Mouse (Mus musculus) embryonic fibroblast, embryonic 13.5 days (primary cell): ENCODE measurements around the gene Flt1. TPM values are rescaled to one million over a fixed set of nuclear protein-coding genes. Genes with fewer than 3 reads are reported as not detected.

Experiments used
- H3K27ac ChIP-seq: 2 replicates; pipeline ENCODE4 v1.5.1; 2012; ENCODE audit warnings: low read length, control low read depth, inconsistent platforms; ENCODE audit not compliant: insufficient read depth
- H3K4me1 ChIP-seq: 2 replicates; pipeline ENCODE4 v1.6.1; 2011; ENCODE audit warnings: low read length; ENCODE audit not compliant: control insufficient read depth, insufficient read depth
- H3K4me3 ChIP-seq: 2 replicates; pipeline ENCODE4 v1.5.1; 2011; ENCODE audit warnings: mild to moderate bottlenecking, control low read depth, low read length; ENCODE audit not compliant: insufficient read depth
- CTCF ChIP-seq: IDR thresholded peaks from 2 replicates; pipeline ENCODE4 v1.5.1; 2011; ENCODE audit warnings: mild to moderate bottlenecking, control low read depth, low read length, moderate library complexity, borderline replicate concordance; ENCODE audit not compliant: insufficient read depth
- POLR2A ChIP-seq: IDR thresholded peaks from 2 replicates; pipeline ENCODE4 v1.6.1; 2011; ENCODE audit warnings: low read depth, mild to moderate bottlenecking, control low read depth, low read length, moderate library complexity
- polyA plus RNA-seq: library from polyadenylated mRNA; stranded (reverse); fragments of >200 nt; gene quantifications from 2 replicates; pipeline ENCODE4 v1.2.4, GENCODE M21; 2011; ENCODE audit warnings: low read depth; ENCODE audit not compliant: missing spikeins, insufficient read length

The Flt1 gene
- polyA plus RNA-seq, 1 experiment: 38.2 TPM

DNA sequence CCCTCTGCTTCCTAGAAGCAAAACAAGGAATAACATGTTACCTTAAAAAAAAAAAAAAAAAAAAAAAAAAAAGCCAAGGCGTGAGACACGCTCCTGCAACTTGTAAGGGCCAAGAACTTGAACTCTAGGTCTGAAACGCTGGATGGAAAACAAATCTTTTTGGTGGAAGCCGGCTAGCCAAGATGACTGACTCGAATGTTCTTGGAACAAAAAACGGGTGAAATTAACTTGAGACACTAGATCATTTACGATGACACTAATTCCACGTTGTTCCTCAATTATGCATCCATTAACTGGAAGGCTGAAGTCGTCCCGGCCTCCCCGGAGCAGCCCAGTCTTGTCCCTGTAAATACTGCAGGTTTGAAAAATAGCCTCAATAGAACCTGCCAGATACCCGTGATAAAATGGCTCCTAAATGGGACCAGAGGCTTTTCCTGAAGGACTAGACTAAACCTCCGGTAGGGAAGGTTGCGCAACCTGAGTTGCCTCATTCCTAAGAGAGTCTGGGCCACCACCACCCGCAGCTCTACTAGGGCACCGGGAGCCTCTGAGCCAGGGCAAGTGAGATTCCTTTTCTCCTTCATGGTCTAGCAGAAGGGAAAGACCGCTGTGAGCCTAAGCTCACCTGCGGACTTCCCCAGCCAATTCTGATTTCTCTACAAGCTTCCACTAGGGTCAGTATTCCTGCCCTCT, 1.0 kb upstream of the Flt1 start:
- Histone ChIP-seq H3K4me1 (no peaks in the 10 kb centered on the region), H3K4me3 (peak overlapping the region; percentile 81), H3K27ac (no peak overlapping the region)
- no peak for TF ChIP-seq POLR2A
- TF ChIP-seq CTCF: no peak

- no peak for TF ChIP-seq CTCF
- TF ChIP-seq POLR2A: no peak
- Histone ChIP-seq H3K4me1 (no peaks in the 10 kb centered on the region), H3K27ac (no peak overlapping the region), H3K4me3 (peak overlapping the region; percentile 81)
Measured at GRCm38 (mm10) chr5:147724945-147725830, 623 bp downstream of the Flt1 start.

DNA sequence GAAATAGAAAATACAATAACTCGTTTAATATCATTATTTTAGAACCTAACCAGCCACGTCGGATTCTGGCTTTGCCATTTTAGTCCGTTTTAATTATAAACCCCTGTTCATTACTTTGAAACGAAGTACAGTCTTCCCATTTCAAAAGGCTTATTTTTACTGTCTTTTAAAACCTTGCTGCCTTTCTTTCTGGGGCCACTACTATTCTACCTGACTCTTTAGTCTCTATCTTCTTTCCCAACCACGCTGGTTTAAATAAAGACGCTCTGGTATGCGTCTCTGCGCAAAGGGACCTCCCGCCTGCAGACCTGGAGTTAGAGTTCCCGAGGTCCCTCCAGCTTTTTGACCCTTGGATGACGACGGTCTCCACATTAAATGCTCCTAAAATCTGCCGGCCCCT, 1.4 kb downstream of the Flt1 start:
- no peaks in the 10 kb centered on the region for H3K4me1 ChIP-seq
- TF ChIP-seq CTCF: no peak
- no peak for TF ChIP-seq POLR2A
- no peak overlapping the region for H3K27ac ChIP-seq
- H3K4me3 ChIP-seq: peak overlapping the region; percentile 81

GRCm38 (mm10) chr5:147723811-147724210, 2.0 kb downstream of the Flt1 start:
- Histone ChIP-seq H3K4me1 (no peaks in the 10 kb centered on the region), H3K4me3 (peak overlapping the region; percentile 61), H3K27ac (no peak overlapping the region)
- TF ChIP-seq CTCF (no peak), POLR2A (no peak)

GRCm38 (mm10) chr5:147721438-147721837, 4.4 kb downstream of the Flt1 start:
- no peak for TF ChIP-seq POLR2A
- no peak for TF ChIP-seq CTCF
- no peaks in the 10 kb centered on the region for H3K4me1 ChIP-seq

GRCm38 (mm10) chr5:147718335-147718734, 7.5 kb downstream of the Flt1 start:
- Histone ChIP-seq H3K4me3 (no peak overlapping the region), H3K27ac (no peak overlapping the region), H3K4me1 (no peaks in the 10 kb centered on the region)
- TF ChIP-seq POLR2A: no peak
- no peak for TF ChIP-seq CTCF

More at GRCm38 (mm10) chr5:147721438-147721837, 4.4 kb downstream of the Flt1 start:
- Histone ChIP-seq H3K4me3 (no peak overlapping the region; the same call in 1 of the 2 replicates), H3K27ac (no peak overlapping the region)

GRCm38 (mm10) chr5:147716697-147717217, 9.1 kb downstream of the Flt1 start:
- Histone ChIP-seq H3K4me1 (no peaks in the 10 kb centered on the region), H3K4me3 (no peak overlapping the region), H3K27ac (no peak overlapping the region)
- TF ChIP-seq POLR2A (no peak), CTCF (peak; percentile 17; the same call in 1 of the 2 replicates)

- Histone ChIP-seq H3K27ac (no peak overlapping the region), H3K4me1 (no peaks in the 10 kb centered on the region), H3K4me3 (no peak overlapping the region)
- TF ChIP-seq CTCF: no peak
- no peak for TF ChIP-seq POLR2A
Measured at GRCm38 (mm10) chr5:147716276-147716675, 9.5 kb downstream of the Flt1 start.

DNA sequence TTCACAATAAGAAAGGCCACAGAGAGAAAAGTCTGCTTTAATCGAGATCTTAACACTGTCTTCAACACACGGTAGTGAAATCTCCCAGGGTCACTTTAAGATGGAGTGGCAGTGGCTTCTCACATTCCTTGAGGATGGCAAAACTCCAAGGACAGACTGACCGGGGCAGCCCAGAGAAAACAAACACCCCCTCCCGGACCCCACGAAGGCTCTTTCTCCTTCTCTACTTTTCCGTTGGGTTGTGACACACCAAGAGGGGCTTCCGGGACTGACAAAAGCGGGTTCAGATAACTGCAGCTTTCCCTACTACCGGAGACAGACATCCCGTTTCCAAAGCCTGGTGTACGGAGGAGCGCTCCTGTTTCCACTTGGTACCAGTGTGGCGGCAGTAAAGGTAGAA, 10.4 kb downstream of the Flt1 start:
- Histone ChIP-seq H3K4me1 (no peaks in the 10 kb centered on the region), H3K4me3 (no peak overlapping the region), H3K27ac (no peak overlapping the region)
- TF ChIP-seq POLR2A: no peak
- TF ChIP-seq CTCF: no peak

DNA sequence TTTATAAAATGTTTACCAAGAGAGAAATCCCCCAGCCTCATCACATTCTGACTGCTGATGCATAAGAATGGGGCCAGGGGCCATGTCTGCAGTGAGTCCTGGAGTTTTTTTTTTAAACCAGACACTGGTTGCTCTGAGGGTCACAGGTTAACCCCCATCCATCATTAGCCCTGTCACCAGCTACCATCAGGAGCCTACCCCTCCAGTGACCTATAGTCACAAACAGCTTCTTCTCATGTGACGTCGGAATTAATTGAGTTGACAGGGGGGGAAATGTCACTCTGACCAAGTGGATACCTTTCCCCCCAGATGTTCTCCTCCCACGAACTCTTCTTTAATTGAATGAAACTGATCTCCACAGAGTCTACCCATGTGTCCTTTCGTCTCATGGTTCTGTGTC, 17.3 kb downstream of the Flt1 start:
- no peak overlapping the region for H3K27ac ChIP-seq
- peaks cover 15% of the 10 kb centered on the region for H3K4me1 ChIP-seq
- TF ChIP-seq POLR2A: no peak
- TF ChIP-seq CTCF: no peak
- no peak overlapping the region for H3K4me3 ChIP-seq
